Mouse (Mus musculus) mesoderm, embryonic 11.5 days (tissue): ENCODE results near the gene Por.

Experiments
- DNase-seq: peaks from one replicate; pipeline ENCODE4 v3.0.0-alpha.2; 2012; ENCODE audit warnings: low read depth, low spot score

The Por gene

DNA sequence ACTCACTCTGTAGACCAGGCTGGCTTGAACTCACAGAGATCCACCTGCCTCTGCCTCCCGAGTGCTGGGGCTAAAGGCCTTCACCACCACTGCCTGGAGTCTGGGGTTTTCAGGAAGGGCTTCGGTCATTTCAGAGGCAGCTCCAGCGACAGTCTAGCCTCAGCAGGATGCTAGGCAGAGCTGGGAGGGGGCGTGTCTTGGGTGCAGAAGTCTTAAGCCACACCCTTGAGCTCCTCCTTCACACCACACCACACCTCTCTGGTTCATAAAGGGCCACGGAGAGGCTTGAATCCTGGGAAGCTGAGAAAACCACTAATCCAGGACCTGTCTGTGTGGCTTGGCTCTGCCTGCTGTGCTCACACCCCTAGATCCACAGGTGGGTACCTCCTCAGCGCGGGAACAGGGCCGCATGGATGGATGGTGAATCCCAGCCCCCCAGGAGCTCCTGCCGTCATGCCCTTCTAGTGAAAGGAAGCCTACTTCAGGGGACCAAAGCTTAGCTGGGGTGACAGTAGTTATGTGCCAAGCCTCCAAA, at the start of gene Por:
TSS of gene Por (plus strand) at position 293 of the 535 bp plus-strand sequence.
- DNase-seq, result peak; percentile 27

GRCm38 (mm10) chr5:135620526-135620925, 49.3 kb upstream of the Por start:
- no peak for DNase-seq

DNA sequence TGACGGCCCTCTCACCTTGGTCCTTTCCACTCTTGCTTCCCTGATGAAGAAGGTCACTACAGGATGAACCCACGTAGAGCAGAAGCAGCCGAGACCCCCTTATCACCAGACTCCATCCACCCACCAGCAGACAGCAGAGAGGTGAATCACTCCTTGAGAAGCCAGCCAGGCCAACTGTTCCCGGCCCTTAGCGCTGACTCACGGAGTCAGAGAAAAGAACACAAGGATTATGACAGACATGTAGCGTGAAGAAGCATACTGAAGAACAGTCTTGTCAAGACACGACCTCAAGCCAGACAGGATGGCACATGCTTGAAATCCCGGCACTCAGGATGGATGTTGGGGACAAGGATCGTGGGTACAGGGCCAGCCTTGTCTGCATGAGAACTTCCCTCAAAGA, 48.1 kb upstream of the Por start:
- no peak for DNase-seq

GRCm38 (mm10) chr5:135623006-135623563, 46.7 kb upstream of the Por start:
- no peak for DNase-seq

DNA sequence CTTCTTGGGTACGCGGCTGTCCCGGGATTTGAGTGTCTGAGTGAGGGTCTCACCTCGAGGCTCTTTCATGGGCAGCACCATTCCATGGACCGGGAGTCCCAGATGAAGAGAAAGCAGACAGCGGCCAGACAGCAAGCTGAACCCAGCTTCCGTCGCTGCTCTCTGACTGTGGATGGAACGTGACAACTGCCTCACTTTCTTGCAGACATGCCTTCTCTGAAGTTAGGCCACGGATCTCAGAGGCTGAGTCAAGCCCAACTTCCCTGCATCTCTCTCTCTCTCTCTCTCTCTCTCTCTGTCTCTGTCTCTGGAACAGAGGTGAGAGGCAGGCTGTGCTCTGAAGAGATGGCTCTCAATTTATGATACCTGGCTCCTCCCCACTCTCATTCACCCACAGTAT, 40.9 kb upstream of the Por start:
- DNase-seq, result no peak

DNA sequence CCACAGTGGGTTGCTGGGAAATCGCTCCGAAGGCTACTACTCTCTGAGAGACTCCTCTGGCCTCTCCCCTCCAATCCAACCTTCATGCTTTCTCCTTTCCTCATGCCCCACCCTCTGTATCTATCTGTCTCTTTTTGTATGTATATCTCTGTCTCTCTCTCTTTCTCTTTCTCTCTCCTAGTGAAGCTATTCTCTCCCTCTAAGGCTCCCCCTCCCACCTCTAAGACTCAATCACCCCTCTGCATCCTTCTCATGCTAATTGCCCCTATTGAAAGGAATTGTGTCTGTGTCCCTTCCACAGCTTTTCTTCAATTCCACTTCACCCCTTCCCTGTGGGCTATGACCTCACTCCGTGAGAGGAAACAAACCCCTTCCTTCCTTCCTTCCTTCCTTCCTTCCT, 40.4 kb upstream of the Por start:
- no peak for DNase-seq

- DNase-seq, result peak; percentile 72
Measured at GRCm38 (mm10) chr5:135630598-135630997, 39.2 kb upstream of the Por start.

DNA sequence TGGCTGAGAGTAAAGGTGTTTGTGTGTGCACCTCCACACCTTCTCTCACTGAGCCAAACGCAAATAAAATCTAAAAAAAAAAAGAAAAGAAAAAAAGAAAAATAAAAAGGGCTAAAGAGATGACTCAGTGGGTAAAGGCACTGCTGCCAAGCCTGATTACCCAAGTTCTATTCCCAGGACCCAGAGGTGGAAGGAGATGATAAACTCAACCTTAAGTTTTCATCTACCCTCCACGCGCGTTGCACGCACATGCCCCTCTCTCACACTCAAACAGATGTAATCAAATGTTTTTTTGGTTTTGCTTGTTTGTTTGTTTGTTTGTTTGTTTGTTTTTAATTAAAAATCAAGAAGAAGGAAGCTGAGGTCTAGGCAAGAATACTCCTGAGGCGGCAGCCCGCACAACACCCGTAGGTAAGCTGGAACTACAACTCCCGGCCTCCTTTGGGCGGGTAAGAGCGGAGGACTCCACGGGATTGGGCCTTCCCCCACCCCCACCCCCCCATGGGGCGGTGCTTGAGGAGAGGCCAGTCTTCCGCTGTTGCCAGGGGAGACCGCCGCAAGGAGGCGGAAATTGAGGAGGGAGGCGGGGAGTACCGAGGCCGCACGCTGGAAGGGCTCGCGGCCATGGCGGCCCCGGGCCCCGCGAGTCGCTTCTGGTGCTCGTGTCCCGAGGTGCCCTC, 37.6 kb upstream of the Por start, which contains the start of gene Rhbdd2:
TSS of gene Rhbdd2 (plus strand) at position 502 of the 680 bp plus-strand sequence.
- peak; percentile 99 for DNase-seq

DNA sequence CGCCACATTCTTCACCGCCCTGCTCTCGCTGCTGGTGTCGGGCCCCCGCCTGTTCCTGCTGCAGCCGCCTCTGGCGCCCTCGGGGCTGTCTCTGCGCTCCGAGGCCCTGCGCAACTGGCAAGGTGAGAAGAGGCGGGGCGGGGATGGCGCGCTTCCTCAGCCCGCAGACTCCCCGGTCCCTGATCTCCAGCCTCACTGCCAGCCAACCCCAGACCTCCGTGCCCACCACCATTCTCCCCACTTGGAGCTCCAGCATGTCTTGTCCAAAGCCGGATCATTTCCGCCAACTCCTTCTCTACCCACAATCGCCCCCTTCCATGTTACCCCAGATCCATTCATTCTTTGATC, 37.1 kb upstream of the Por start:
- DNase-seq, result no peak

- DNase-seq, result no peak
Measured at GRCm38 (mm10) chr5:135639760-135640458, 29.9 kb upstream of the Por start.

GRCm38 (mm10) chr5:135640459-135640789, 29.4 kb upstream of the Por start:
- DNase-seq, result no peak

DNA sequence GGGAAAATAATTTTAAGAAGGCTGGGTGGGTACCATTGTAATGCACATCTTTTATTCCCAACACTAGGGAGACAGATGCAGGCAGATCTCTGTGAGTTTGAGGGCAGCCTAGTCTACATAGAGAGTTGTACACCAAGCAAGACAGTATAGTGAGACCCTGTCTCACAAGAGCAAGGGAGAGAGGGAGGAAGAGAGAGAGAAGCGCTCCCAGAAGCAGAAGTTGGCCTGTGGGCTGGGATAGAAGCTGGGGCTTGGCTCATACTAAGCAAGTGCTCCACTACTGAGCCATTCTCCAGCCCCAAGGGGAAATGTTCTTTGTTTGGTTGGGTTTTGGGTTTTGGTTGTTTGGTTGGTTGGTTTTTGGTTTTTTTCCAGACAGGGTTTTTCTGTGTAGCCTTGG, 28.8 kb upstream of the Por start:
- DNase-seq, result no peak

- DNase-seq, result no peak
Measured at GRCm38 (mm10) chr5:135642686-135643551, 26.9 kb upstream of the Por start.

DNA sequence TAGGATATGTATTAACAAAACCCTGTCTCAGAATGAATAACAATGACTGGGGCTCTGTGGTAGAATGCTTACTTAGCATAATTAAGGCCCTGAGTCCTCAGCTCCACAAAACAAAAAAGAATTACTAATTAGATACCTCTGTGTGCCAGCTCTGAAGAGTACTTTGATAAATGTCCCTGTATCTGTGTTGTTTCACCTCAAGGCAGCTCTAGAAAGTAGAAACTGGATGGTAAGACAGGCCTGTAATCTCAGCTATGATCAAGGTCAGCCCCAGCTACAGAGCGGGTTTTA, 26.3 kb upstream of the Por start:
- no peak for DNase-seq

DNA sequence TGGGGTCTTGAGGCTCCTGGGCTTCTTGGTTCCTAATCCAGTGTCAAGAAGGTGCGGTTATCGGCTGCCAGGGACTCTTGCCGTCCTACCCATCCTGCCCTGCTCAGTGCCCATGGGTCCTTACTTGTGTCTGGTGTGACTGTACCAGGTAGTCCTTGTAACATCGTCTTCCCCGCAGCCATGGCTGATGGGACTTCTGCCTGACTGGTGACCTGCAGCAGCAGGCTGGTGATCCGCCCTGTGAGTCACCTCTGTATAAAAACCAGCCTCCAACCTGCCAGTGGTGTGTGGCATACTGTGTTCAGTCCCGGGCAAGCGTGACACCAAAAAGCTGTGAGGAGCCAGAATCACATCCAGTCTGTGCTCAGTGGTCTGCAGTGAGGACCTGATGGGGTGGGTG, 26.0 kb upstream of the Por start:
- DNase-seq, result no peak

DNA sequence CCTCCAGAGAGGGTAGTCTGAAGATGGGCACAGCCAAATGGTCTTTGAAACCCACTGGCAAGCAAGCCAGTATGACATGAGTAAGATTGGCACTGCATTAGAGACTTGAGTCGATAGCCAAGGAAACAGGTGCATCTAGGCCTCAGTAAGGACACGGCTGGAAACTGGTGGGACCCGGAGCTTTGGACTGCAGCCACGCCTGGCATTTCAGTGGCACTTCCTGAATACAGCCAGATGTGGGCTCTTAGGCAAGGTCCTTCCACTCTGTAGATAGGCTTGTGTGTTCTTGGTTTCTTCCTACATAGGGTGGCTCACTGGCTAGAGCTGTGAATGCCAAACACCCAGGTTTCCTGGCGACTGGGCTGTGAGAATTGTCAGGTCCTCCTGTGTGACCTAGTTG, 24.5 kb upstream of the Por start:
- no peak for DNase-seq

- DNase-seq, result no peak
Measured at GRCm38 (mm10) chr5:135646038-135646437, 23.8 kb upstream of the Por start.

DNA sequence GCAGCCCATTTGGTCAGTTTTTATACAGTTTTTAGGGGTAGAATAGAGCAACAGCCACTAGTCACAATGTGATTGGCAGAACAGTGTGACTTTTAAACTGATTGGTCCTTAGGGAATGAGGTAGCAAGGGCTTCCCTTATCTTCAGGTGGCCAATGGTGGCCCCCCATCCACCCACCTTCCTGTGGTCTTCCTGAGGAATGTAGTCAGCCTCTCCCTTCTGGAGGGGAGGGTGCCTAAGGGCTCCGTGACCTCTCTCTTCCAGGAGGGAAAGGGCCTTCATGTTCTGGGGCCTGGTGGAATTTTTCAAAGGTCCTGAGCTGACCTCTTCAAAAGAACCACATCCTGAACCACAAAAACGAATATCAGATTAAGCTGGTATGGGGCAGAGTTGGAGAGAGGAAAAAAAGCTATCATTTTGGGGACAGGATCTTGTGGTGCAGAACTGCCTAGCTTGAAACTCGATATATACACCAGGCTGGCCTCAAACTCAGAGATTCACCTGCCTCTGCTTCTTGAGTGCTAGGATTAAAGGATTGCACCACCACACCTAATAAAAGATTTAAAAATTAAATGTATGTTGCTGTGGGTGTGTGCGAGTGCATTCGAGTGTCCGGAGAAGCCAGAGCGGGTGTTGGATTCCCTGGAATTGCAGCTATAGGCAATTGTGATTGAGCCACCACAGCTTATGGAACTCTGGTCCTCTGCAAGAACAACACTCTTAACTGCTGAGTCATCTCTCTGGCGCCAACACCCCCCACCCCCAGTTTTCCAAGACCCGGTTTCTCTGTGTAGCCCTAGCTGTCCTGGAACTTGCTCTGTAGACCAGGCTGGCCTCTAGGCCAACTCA, 21.1 kb upstream of the Por start:
- no peak for DNase-seq

DNA sequence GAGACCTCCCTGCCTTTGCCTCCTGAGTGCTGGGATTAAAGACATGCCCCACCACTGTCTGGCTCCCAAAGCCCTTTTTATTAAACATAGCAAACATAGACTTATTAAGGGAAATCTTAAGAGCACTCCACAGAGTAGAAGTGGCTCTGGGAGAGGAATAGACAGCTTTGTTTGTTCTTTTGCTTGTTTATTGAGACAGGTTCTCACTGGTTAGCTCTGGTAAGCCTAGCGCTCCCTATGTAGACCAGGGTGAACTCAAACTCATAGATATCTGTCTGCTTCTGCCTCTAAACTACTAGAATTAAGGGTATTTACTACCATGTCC, 20.6 kb upstream of the Por start:
- DNase-seq, result no peak

DNA sequence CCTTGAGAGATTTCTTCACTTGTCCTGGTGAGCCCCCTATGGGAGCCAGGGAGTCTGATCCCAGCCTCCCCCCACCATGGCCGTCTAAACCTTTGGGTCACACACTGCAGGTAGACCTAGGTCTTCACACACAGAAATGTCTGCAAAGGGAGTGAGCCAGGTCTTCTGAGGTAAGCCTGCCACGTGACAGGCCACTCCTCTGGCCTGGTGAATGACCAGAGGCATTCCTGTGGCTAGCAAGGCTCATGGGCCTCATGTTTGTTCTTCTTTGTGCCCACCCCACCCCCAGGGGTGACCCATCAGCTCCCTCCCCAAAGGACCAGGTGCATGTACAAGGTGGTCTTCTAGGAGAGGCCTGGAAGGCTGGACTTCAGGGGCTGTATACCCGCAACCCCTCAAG, 18.3 kb upstream of the Por start:
- no peak for DNase-seq

- DNase-seq, result no peak
Measured at GRCm38 (mm10) chr5:135653209-135653608, 16.6 kb upstream of the Por start.

DNA sequence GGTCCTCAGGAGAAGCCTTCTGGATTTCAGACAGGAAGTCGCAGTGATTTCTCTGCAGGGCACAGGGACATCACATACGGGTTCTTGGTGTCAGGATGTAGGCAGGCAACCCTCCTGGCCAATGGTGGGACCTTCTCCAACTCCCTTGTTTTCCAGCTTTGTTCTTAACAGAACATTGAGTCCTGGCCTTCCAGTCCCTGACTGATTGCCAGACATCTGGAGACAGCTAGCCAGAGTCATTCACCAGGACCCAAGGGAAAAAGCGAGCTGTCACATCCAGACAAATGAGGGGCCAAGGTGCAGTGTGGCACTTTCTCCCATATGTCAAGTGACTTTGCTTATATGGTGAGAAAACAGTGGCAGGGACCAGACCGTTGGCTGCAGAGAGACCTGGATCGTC, 13.8 kb upstream of the Por start:
- no peak for DNase-seq
